Mouse (Mus musculus) layer of hippocampus, postnatal 25 days (tissue): Measurements from ENCODE around the gene Rad51ap1. TPM values are rescaled to one million over a fixed set of nuclear protein-coding genes. Genes with fewer than 3 reads are reported as not detected.

Experiments
- total RNA-seq, 2 experiments: library from RNA; stranded (reverse); gene quantifications; 2 replicates each; pipeline ENCODE4 v1.2.3; 2021

Rad51ap1 gene
- total RNA-seq, 2 experiments from 2014 or later, result 1.5 to 1.7 TPM

Other genes starting within 250 kb of the Rad51ap1 start
- 10 to 100 TPM; 48.6 to 51.2 TPM for gene Kcna6, start 198.9 kb downstream of the Rad51ap1 start, total RNA-seq
- gene Ndufa9, start 90.5 kb downstream of the Rad51ap1 start, total RNA-seq, result 100 to 1,000 TPM; 145 to 164 TPM
- gene Akap3, start 86.5 kb downstream of the Rad51ap1 start, total RNA-seq, result under 1 TPM; 0.20 to 0.23 TPM
- under 1 TPM in 1 of 2 experiments, not detected in 1; 0.15 TPM for gene Dyrk4, start 17.7 kb downstream of the Rad51ap1 start, total RNA-seq
- gene D6Wsu163e, start 375 bp upstream of the Rad51ap1 start, total RNA-seq, result 10 to 100 TPM; 39.5 to 44.0 TPM
- gene Fgf6, start 76.0 kb upstream of the Rad51ap1 start, total RNA-seq, result not detected
- under 1 TPM in 1 of 2 experiments, not detected in 1; 0.30 TPM for gene Fgf23, start 133.3 kb upstream of the Rad51ap1 start, total RNA-seq
- gene Tigar, start 170.0 kb upstream of the Rad51ap1 start, total RNA-seq, result 10 to 100 TPM; 26.3 to 27.9 TPM
- gene Ccnd2, start 212.6 kb upstream of the Rad51ap1 start, total RNA-seq, result 100 to 1,000 TPM; 137 to 150 TPM